Mouse (Mus musculus): Measurements from ENCODE around the gene Gm10961. TPM values are rescaled to one million over a fixed set of nuclear protein-coding genes. Genes with fewer than 3 reads are reported as not detected.

The Gm10961 gene
- total RNA-seq, 2 experiments from 2014 or later = not detected

- DNase-seq (ENCODE audit: extremely low spot score in 1 of 2, low spot score in 1 of 2) = no peak
Measured at GRCm38 (mm10) chr3:107655491-107655890, 24.4 kb downstream of the Gm10961 start.

- no peak for DNase-seq (ENCODE audit: extremely low spot score in 1 of 2, low spot score in 1 of 2)
Measured at GRCm38 (mm10) chr3:107656151-107656550, 25.0 kb downstream of the Gm10961 start.

- no peak for DNase-seq (ENCODE audit: extremely low spot score in 1 of 2, low spot score in 1 of 2)
Measured at GRCm38 (mm10) chr3:107656888-107657287, 25.8 kb downstream of the Gm10961 start.

- DNase-seq (ENCODE audit: extremely low spot score in 1 of 2, low spot score in 1 of 2) = no peak
Measured at GRCm38 (mm10) chr3:107659000-107659399, 27.9 kb downstream of the Gm10961 start.

GRCm38 (mm10) chr3:107664641-107665040, 33.5 kb downstream of the Gm10961 start:
- DNase-seq (ENCODE audit: extremely low spot score in 1 of 2, low spot score in 1 of 2) = no peak

GRCm38 (mm10) chr3:107667426-107667825, 36.3 kb downstream of the Gm10961 start:
- no peak for DNase-seq (ENCODE audit: extremely low spot score in 1 of 2, low spot score in 1 of 2)

GRCm38 (mm10) chr3:107668786-107669185, 37.7 kb downstream of the Gm10961 start:
- DNase-seq (ENCODE audit: extremely low spot score in 1 of 2, low spot score in 1 of 2) = no peak

- no peak for DNase-seq (ENCODE audit: extremely low spot score in 1 of 2, low spot score in 1 of 2)
Measured at GRCm38 (mm10) chr3:107670500-107670899, 39.4 kb downstream of the Gm10961 start.

- DNase-seq (ENCODE audit: extremely low spot score in 1 of 2, low spot score in 1 of 2) = no peak
Measured at GRCm38 (mm10) chr3:107671509-107671908, 40.4 kb downstream of the Gm10961 start.

- DNase-seq (ENCODE audit: extremely low spot score in 1 of 2, low spot score in 1 of 2) = no peak
Measured at GRCm38 (mm10) chr3:107680790-107681576, 49.9 kb downstream of the Gm10961 start.

Other genes starting within 250 kb of the Gm10961 start
- gene Kcnc4, start 171.8 kb upstream of the Gm10961 start, total RNA-seq (2021) = 10 to 100 TPM; 49.5 to 52.4 TPM
- gene Slc6a17, start 113.3 kb upstream of the Gm10961 start, total RNA-seq (2021) = 100 to 1,000 TPM; 288 to 297 TPM
- not detected for gene Ubl4b, start 76.2 kb upstream of the Gm10961 start, total RNA-seq (2021)
- gene Alx3, start 36.3 kb upstream of the Gm10961 start, total RNA-seq (2021) = under 1 TPM; 0.33 to 0.47 TPM
- 10 to 100 TPM; 69.6 to 71.2 TPM for gene Strip1, start 372 bp downstream of the Gm10961 start, total RNA-seq (2021)
- 100 to 1,000 TPM; 333 to 340 TPM for gene Ahcyl1, start 65.2 kb downstream of the Gm10961 start, total RNA-seq (2021)
- gene Csf1, start 129.1 kb downstream of the Gm10961 start, total RNA-seq (2021) = 10 to 100 TPM; 17.1 to 18.6 TPM
- not detected for gene Eps8l3, start 245.9 kb downstream of the Gm10961 start, total RNA-seq (2021)